Mouse (Mus musculus): ENCODE results near the gene Gfm1. TPM values are rescaled to one million over a fixed set of nuclear protein-coding genes. Genes with fewer than 3 reads are reported as not detected.

Gfm1 gene
- total RNA-seq, 2 experiments from 2014 or later: 104 to 135 TPM

- no peak overlapping the region for H3K4me3 ChIP-seq
- intact Hi-C loops (cut with DNase I): no loop called here
- no peak for TF ChIP-seq CTCF (IDR thresholded peaks at IDR 0.05)
Measured at GRCm38 (mm10) chr3:67503878-67504277, 74.0 kb downstream of the Gfm1 start.

GRCm38 (mm10) chr3:67505286-67505685, 75.4 kb downstream of the Gfm1 start:
- no peak overlapping the region for H3K4me3 ChIP-seq
- no peak overlapping the region for H3K27ac ChIP-seq
- no peak for DNase-seq
- intact Hi-C loops (cut with DNase I): no loop called here
- no peak for TF ChIP-seq CTCF (IDR thresholded peaks at IDR 0.05)

More at GRCm38 (mm10) chr3:67503878-67504277, 74.0 kb downstream of the Gfm1 start:
- H3K27ac ChIP-seq: no peak overlapping the region
- no peak for DNase-seq

- intact Hi-C loops (cut with DNase I): no loop called here
- no peak for TF ChIP-seq CTCF (IDR thresholded peaks at IDR 0.05)
- Histone ChIP-seq H3K4me3 (no peak overlapping the region), H3K27ac (no peak overlapping the region)
- no peak for DNase-seq
Measured at GRCm38 (mm10) chr3:67508216-67508892, 78.5 kb downstream of the Gfm1 start.

GRCm38 (mm10) chr3:67512807-67513206, 82.9 kb downstream of the Gfm1 start:
- Histone ChIP-seq H3K4me3 (no peak overlapping the region), H3K27ac (no peak overlapping the region)
- intact Hi-C loops (cut with DNase I): loop anchor here (1.0 to 5.0 kb wide), 2 partner anchors 55 to 534 kb away; no protein-coding TSS in a partner anchor
- DNase-seq: peak; percentile 76
- peak; percentile 89 for TF ChIP-seq CTCF (IDR thresholded peaks at IDR 0.05)

- peak; percentile 45 for DNase-seq
- TF ChIP-seq CTCF (IDR thresholded peaks at IDR 0.05): no peak
- intact Hi-C loops (cut with DNase I): loop anchor here (5.0 kb wide), 1 partner anchor 532 kb away; no protein-coding TSS in a partner anchor
- Histone ChIP-seq H3K4me3 (peak overlapping the region; percentile 80), H3K27ac (peak overlapping the region; percentile 35; the same call in 1 of the 2 replicates)
Measured at GRCm38 (mm10) chr3:67514801-67515273, 84.9 kb downstream of the Gfm1 start.

GRCm38 (mm10) chr3:67515274-67515801, 85.4 kb downstream of the Gfm1 start, which contains the start of gene Rarres1:
Gene Rarres1 (minus strand): TSS chr3:67515523.
- peak; percentile 29; the same call in 1 of the 2 replicates for TF ChIP-seq CTCF (IDR thresholded peaks at IDR 0.05)
- DNase-seq: peak; percentile 46
- Histone ChIP-seq H3K27ac (peak within 1 kb of the TSS; percentile 35), H3K4me3 (peak within 1 kb of the TSS; percentile 80)
- intact Hi-C loops (cut with DNase I): no loop called here

GRCm38 (mm10) chr3:67520568-67521143, 90.8 kb downstream of the Gfm1 start:
- intact Hi-C loops (cut with DNase I): no loop called here
- no peak for TF ChIP-seq CTCF (IDR thresholded peaks at IDR 0.05)
- Histone ChIP-seq H3K4me3 (no peak overlapping the region), H3K27ac (no peak overlapping the region)
- DNase-seq: no peak

GRCm38 (mm10) chr3:67522709-67523108, 92.8 kb downstream of the Gfm1 start:
- intact Hi-C loops (cut with DNase I): no loop called here
- Histone ChIP-seq H3K4me3 (no peak overlapping the region), H3K27ac (no peak overlapping the region)
- no peak for TF ChIP-seq CTCF (IDR thresholded peaks at IDR 0.05)
- no peak for DNase-seq

GRCm38 (mm10) chr3:67524768-67525167, 94.9 kb downstream of the Gfm1 start:
- intact Hi-C loops (cut with DNase I): no loop called here
- DNase-seq: no peak
- no peak overlapping the region for H3K27ac ChIP-seq
- no peak for TF ChIP-seq CTCF (IDR thresholded peaks at IDR 0.05)
- H3K4me3 ChIP-seq: no peak overlapping the region

Other genes starting within 250 kb of the Gfm1 start
- 100 to 1,000 TPM; 363 to 411 TPM for gene Mlf1, start 56.0 kb upstream of the Gfm1 start, total RNA-seq (2021)
- gene Gm17402, start 54.9 kb upstream of the Gfm1 start, total RNA-seq (2021): not detected
- 1 to 10 TPM in 1 of 2 experiments, under 1 TPM in 1; 0.94 to 1.9 TPM for gene Lxn, start 33.8 kb downstream of the Gfm1 start, total RNA-seq (2021)
- gene Rarres1, start 85.4 kb downstream of the Gfm1 start, total RNA-seq (2021): 1 to 10 TPM in 1 of 2 experiments, under 1 TPM in 1; 0.23 to 1.0 TPM
- 10 to 100 TPM; 23.5 to 26.4 TPM for gene Mfsd1, start 152.6 kb downstream of the Gfm1 start, total RNA-seq (2021)